Mouse (Mus musculus): ENCODE measurements at regions not wholly inside any gene's neighbourhood (a gene's known extent, or its start where the extent isn't known, plus 50 kb on each side); places are given as distances from the start of the nearest gene placed in this dataset.
A peak's percentile ranks its signal among the peaks of the same experiment; 100 is the strongest.

GRCm38 (mm10) chr3:43155643-43156042 lies 1413.2 kb downstream of the D3Ertd751e start:
- peak; percentile 13 for DNase-seq

- no peak for DNase-seq
These were observed 1418.1 kb downstream of the D3Ertd751e start for GRCm38 (mm10) chr3:43160530-43160929.

- no peak for DNase-seq
These were observed 1440.4 kb downstream of the D3Ertd751e start for GRCm38 (mm10) chr3:43182785-43183184.

GRCm38 (mm10) chr3:43199891-43200290 lies 1457.5 kb downstream of the D3Ertd751e start:
- DNase-seq, result no peak

GRCm38 (mm10) chr3:43209646-43210045 lies 1467.2 kb downstream of the D3Ertd751e start:
- no peak for DNase-seq

- DNase-seq, result no peak
These were observed 1476.3 kb downstream of the D3Ertd751e start for GRCm38 (mm10) chr3:43218726-43219125.

- no peak for DNase-seq
These were observed 1504.2 kb downstream of the D3Ertd751e start for GRCm38 (mm10) chr3:43246639-43247038.

Measured in right cerebral cortex, adult 18-20 months (tissue).